19 mouse cellular contexts compared by ENCODE assay signal in the genomic region with DNA sequence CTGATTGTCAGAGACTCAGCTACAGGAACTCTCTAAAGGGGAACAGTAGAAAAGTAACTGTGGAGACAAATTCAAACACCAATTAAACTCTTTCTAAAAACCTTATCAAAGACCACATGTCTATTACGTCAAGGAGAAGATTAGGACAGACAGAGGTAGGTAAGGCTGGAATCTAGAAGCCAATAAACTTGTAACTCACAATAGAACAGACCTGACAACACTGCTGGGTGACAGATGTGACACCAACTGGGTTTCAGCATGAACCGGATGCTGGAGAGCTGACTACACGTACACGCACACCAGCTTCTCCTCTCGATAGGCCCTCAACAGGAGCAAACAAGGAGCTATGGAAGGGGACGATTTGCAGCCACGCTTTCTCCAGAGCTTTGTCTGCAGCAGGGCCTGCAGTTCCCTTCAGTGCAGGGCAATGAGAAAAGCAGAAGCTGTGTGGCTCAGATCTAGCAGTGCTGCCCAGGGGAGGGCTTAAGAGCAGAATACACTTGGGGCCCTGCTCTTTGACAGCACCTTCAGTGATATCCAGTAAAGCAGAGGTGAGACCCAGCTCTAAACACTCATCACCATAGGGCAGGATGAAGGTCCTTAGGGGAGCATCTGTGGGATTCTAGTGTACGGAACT. TPM values are rescaled to one million over a fixed set of nuclear protein-coding genes. Genes with fewer than 3 reads are reported as not detected.
DNase-seq lines count a peak whose midpoint lies in the region; ATAC-seq lines count a peak whose summit lies in the region.
"Had no signal": no experiment of that assay in that cellular context is flagged by ENCODE, and none has a peak within 500 bp of the region (broad histone marks: within the 10 kb centered on the region; RNA-seq: fewer than 3 reads in every experiment).

No protein-coding gene starts in this region.

- H3K27ac ChIP-seq in neural tube, embryonic 13.5 days (replicated peaks), result peak overlapping the region; percentile 67; the same call in 1 of the 2 replicates
- H3K27ac ChIP-seq in heart, embryonic 16.5 days (ENCODE audit: low read length), result peak overlapping the region; percentile 93
- H3K27ac ChIP-seq: embryonic facial prominence, embryonic 15.5 days; forebrain, embryonic 12.5 days; liver, embryonic 15.5 days; midbrain, embryonic 12.5 days had no signal

- H3K9me3 ChIP-seq in neural tube, embryonic 13.5 days, result no peaks in the 10 kb centered on the region
- no peaks in the 10 kb centered on the region for H3K9me3 ChIP-seq in heart, embryonic 16.5 days (replicated peaks; ENCODE audit: control insufficient read depth, low read length)
- H3K9me3 ChIP-seq: embryonic facial prominence, embryonic 15.5 days; forebrain, embryonic 12.5 days; liver, embryonic 15.5 days; midbrain, embryonic 12.5 days had no signal

- H3K27me3 ChIP-seq in neural tube, embryonic 13.5 days, result no peaks in the 10 kb centered on the region
- H3K27me3 ChIP-seq in heart, embryonic 16.5 days (ENCODE audit: control insufficient read depth, insufficient read depth, low read length), result no peaks in the 10 kb centered on the region
- H3K27me3 ChIP-seq: embryonic facial prominence, embryonic 15.5 days; forebrain, embryonic 12.5 days; liver, embryonic 15.5 days; midbrain, embryonic 12.5 days had no signal

- DNase-seq in neural tube, embryonic 10.5 days (ENCODE audit: extremely low spot score, low spot score), result no peak
- DNase-seq in cerebellum, postnatal 14 days, result no peak
- no peak for DNase-seq in frontal cortex, postnatal 36 days (ENCODE audit: low spot score in 2 of 2)
- DNase-seq: adrenal gland, postnatal 36 days; kidney, adult 9 months; kidney, postnatal 4 days; layer of hippocampus, postnatal 36 days; lung, postnatal 14 days had no signal

- H3K9ac ChIP-seq in neural tube, embryonic 13.5 days, result 0 out of 2 replicates have a peak overlapping the region, but pooled peaks have one; percentile 31
- H3K9ac ChIP-seq in heart, embryonic 16.5 days (ENCODE audit: low read length), result peak overlapping the region; percentile 42
- H3K9ac ChIP-seq: embryonic facial prominence, embryonic 15.5 days; forebrain, embryonic 12.5 days; liver, embryonic 15.5 days; midbrain, embryonic 12.5 days had no signal

- H3K4me1 ChIP-seq in neural tube, embryonic 13.5 days (replicated peaks), result peaks cover 27% of the 10 kb centered on the region
- H3K4me1 ChIP-seq in heart, embryonic 16.5 days (ENCODE audit: control insufficient read depth, insufficient read depth, low read length), result peaks cover 5% of the 10 kb centered on the region; the same call in 1 of the 2 replicates
- H3K4me1 ChIP-seq: embryonic facial prominence, embryonic 15.5 days; liver, embryonic 15.5 days had no signal

- H3K4me2 ChIP-seq in neural tube, embryonic 13.5 days, result no peak overlapping the region
- H3K4me2 ChIP-seq in heart, embryonic 16.5 days (ENCODE audit: low read depth, low read length), result peak overlapping the region; percentile 52
- H3K4me2 ChIP-seq: embryonic facial prominence, embryonic 15.5 days; forebrain, embryonic 12.5 days; liver, embryonic 15.5 days; midbrain, embryonic 12.5 days had no signal

- no peak for ATAC-seq in neural tube, embryonic 13.5 days (ENCODE audit: low read depth)
- ATAC-seq in granulocyte monocyte progenitor cell, adult 5-6 weeks (replicated peaks; ENCODE audit: poor library complexity, severe bottlenecking), result peak; percentile 17; the same call in 1 of the 2 replicates
- peak; percentile 60; the same call in 1 of the 2 replicates for ATAC-seq in heart, embryonic 16.5 days (replicated peaks; ENCODE audit: extremely low read depth, insufficient read depth, low FRiP score)
- peak; percentile 31; the same call in 1 of the 2 replicates for ATAC-seq in megakaryocyte progenitor cell, adult 5-6 weeks (replicated peaks; ENCODE audit: poor library complexity)
- no peak; the same call in 1 of the 2 replicates for ATAC-seq in megakaryocyte-erythroid progenitor cell, adult 5-6 weeks (replicated peaks; ENCODE audit: low FRiP score, low TSS enrichment, poor library complexity, severe bottlenecking)
- ATAC-seq: CD4-positive, CD25-positive, alpha-beta regulatory T cell, adult 4 months; inflammation-experienced regulatory T-cells, adult 6 months had no signal

- WGBS in neural tube, embryonic 13.5 days, result 69% methylated on average over 8 of the region's 8 CpGs
- 36% methylated on average over 8 of the region's 8 CpGs for WGBS in heart, embryonic 16.5 days

- H3K4me3 ChIP-seq in neural tube, embryonic 13.5 days, result no peak overlapping the region
- H3K4me3 ChIP-seq in heart, embryonic 16.5 days (ENCODE audit: low read length), result peak overlapping the region; percentile 29
- H3K4me3 ChIP-seq: embryonic facial prominence, embryonic 15.5 days; forebrain, embryonic 12.5 days; liver, embryonic 15.5 days; midbrain, embryonic 12.5 days had no signal

- H3K36me3 ChIP-seq in neural tube, embryonic 13.5 days, result no peaks in the 10 kb centered on the region
- no peaks in the 10 kb centered on the region for H3K36me3 ChIP-seq in heart, embryonic 16.5 days (ENCODE audit: control insufficient read depth, insufficient read depth)
- H3K36me3 ChIP-seq: embryonic facial prominence, embryonic 15.5 days; forebrain, embryonic 12.5 days; liver, embryonic 15.5 days; midbrain, embryonic 12.5 days had no signal

RNA-seq across cellular contexts. Expression of gene Kcnip2, which starts 39.5 kb away (rescaled TPM):
- 8.3 and 8.4 TPM in 2 replicates for polyA plus RNA-seq in neural tube, embryonic 13.5 days (2015; fragmentation: Nextera tagmentation; extraction: Ambion mirVana)
- not detected in 2 replicates for total RNA-seq in granulocyte monocyte progenitor cell, adult 5-6 weeks (2014; fragmentation: Nextera tagmentation)
- total RNA-seq in granulocyte monocyte progenitor cell, adult 5-6 weeks (2017), result not detected in 2 replicates
- polyA plus RNA-seq in heart, embryonic 16.5 days (2015; fragmentation: Nextera tagmentation; extraction: Ambion mirVana), result 16.6 and 17.9 TPM in 2 replicates
- total RNA-seq in megakaryocyte progenitor cell, adult 5-6 weeks (2015), result 1.5 TPM in 1 of 2 replicates, not detected in the other
- total RNA-seq in megakaryocyte progenitor cell, adult 5-6 weeks (2017), result 0.07 TPM in 1 of 2 replicates, not detected in the other
- 0.52 TPM in 1 of 2 replicates, not detected in the other for total RNA-seq in megakaryocyte-erythroid progenitor cell, adult 5-6 weeks (2014; fragmentation: Nextera tagmentation)
- 0.34 and 3.6 TPM in 2 replicates for total RNA-seq in megakaryocyte-erythroid progenitor cell, adult 5-6 weeks (2017)

Comparison
In these comparisons a context has a peak if more than half of its experiments do, and no peak if none do; other contexts are left out.
1. ATAC-seq: peak in granulocyte monocyte progenitor cell, adult 5-6 weeks (single experiment), heart, embryonic 16.5 days (single experiment) and megakaryocyte progenitor cell, adult 5-6 weeks (single experiment); none in neural tube, embryonic 13.5 days (single experiment) and megakaryocyte-erythroid progenitor cell, adult 5-6 weeks (single experiment).